Mouse (Mus musculus): ENCODE results near the gene Glyat. TPM values are rescaled to one million over a fixed set of nuclear protein-coding genes. Genes with fewer than 3 reads are reported as not detected.

Gene Glyat
- total and polyA plus RNA-seq, 3 experiments = not detected

- no peak within 1 kb of the TSS for H3K4me2 ChIP-seq (ENCODE audit: insufficient read depth, low read depth, poor library complexity, severe bottlenecking)
- dilution Hi-C loops (cut with MboI; ENCODE audit: extremely low pct_ligation_motif_present, extremely low pct_unique_long_range_greater_than_20kb, low sequenced_read_pairs) = no loop called here
Observed at GRCm38 (mm10) chr19:12599674-12600073, 33.4 kb upstream of the Glyat start, which contains the start of gene Gm4952. TSS of gene Gm4952 (plus strand) at chr19:12599974.

DNA sequence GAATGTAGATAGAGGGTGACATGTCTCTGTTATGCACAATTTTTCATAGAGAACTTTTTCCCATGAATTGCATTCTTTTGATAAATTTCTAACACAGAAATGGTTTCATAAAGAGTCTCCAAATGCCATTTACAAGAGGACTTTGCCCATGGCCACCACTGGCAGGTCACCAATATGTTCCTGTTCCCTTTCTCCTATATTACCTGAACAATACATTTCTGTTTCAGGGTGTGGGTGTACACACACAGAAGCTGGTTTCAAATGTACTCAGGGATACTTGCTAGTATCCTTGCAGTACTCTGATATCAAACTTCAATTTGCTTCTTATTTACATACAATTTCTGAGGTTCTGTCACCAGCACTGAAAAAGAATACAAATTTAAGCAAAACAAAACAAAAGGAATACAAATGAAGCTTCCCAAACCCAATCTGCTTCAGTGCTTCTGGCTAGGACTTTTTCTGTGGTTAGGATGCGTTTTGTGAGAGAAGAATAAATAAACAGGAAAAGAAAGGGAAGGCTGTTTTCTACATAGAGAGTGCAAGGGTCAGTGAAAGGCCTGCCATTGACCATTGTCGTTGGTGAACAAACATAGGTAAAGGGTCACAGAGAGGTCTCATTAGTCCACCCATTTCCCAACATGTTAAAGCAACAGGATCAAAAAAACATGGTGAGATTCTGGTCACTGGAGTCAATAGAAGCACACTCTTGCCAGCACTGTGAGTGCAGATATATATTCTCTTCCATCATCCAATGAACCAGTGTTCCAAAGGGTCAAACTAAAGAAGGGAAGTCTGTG is 32.2 kb upstream of the Glyat start:
- dilution Hi-C loops (cut with MboI; ENCODE audit: extremely low pct_ligation_motif_present, extremely low pct_unique_long_range_greater_than_20kb, low sequenced_read_pairs) = no loop called here
- no peak overlapping the region for H3K9ac ChIP-seq (ENCODE audit: insufficient read depth, low read depth)

More at GRCm38 (mm10) chr19:12599674-12600073, 33.4 kb upstream of the Glyat start, which contains the start of gene Gm4952:
- no peaks in the 10 kb centered on the region for H3K9me3 ChIP-seq (replicated peaks; ENCODE audit: low read length)
- H3K27me3 ChIP-seq (replicated peaks) = no peaks in the 10 kb centered on the region
- H3K79me2 ChIP-seq (replicated peaks; ENCODE audit: control insufficient read depth, extremely low read depth, insufficient read depth, poor library complexity, severe bottlenecking) = no peaks in the 10 kb centered on the region
- no peaks in the 10 kb centered on the region for H3K36me3 ChIP-seq (replicated peaks in 1 of 2; ENCODE audit: control insufficient read depth in 1 of 2, insufficient read depth in 1 of 2, low read length in 1 of 2)
- H3K27ac ChIP-seq (ENCODE audit: insufficient read depth, low read depth) = no peak within 1 kb of the TSS
- no peak for DNase-seq (ENCODE audit: extremely low read depth)
- H3K9ac ChIP-seq (ENCODE audit: insufficient read depth, low read depth) = no peak within 1 kb of the TSS
- H3K4me3 ChIP-seq (replicated peaks in 1 of 3; ENCODE audit: low read depth in 2 of 3, low read length in 2 of 3, poor library complexity in 1 of 3) = no peak within 1 kb of the TSS
- peaks cover 4 to 7% of the 10 kb centered on the region in 2 experiments for H3K4me1 ChIP-seq (ENCODE audit: control insufficient read depth in 1 of 2, insufficient read depth in 2 of 2)
- in situ Hi-C loops (cut with MboI; ENCODE audit: low pct_ligation_motif_present, low pct_unique_long_range_greater_than_20kb, low sequenced_read_pairs) = no loop called here
- TF ChIP-seq SMC3 (IDR thresholded peaks at IDR 0.05; ENCODE audit: low read depth, low read length) (no peak), CTCF (conservative IDR thresholded peaks at IDR 0.05 in 1 of 2, IDR thresholded peaks at IDR 0.05 in 1 of 2; ENCODE audit: low read depth in 2 of 2, low read length in 2 of 2) (no peak), ZMIZ1 (IDR thresholded peaks at IDR 0.05; ENCODE audit: low read depth, low read length) (no peak), NELFE (IDR thresholded peaks at IDR 0.05; ENCODE audit: low read depth, low read length) (no peak), TBP (conservative IDR thresholded peaks at IDR 0.05; ENCODE audit: low read depth, low read length) (no peak), GABPA (IDR thresholded peaks at IDR 0.05; ENCODE audit: insufficient replicate concordance, low read depth, low read length) (no peak), HCFC1 (IDR thresholded peaks at IDR 0.05; ENCODE audit: low read depth, low read length) (no peak), E2F4 (IDR thresholded peaks at IDR 0.05; ENCODE audit: insufficient replicate concordance, low read depth, low read length) (no peak), MYC (IDR thresholded peaks at IDR 0.05; ENCODE audit: low read depth, low read length) (no peak), UBTF (IDR thresholded peaks at IDR 0.05; ENCODE audit: low read depth, low read length) (no peak), PAX5 (IDR thresholded peaks at IDR 0.05; ENCODE audit: low read length) (no peak), TCF12 (IDR thresholded peaks at IDR 0.05; ENCODE audit: low read depth, low read length) (no peak), MAX (IDR thresholded peaks at IDR 0.05; ENCODE audit: low read length) (no peak), CHD2 (IDR thresholded peaks at IDR 0.05; ENCODE audit: low read length) (no peak), MAZ (IDR thresholded peaks at IDR 0.05; ENCODE audit: low read depth, low read length) (no peak), ELF1 (IDR thresholded peaks at IDR 0.05; ENCODE audit: low read depth, low read length) (no peak), POLR2A (IDR thresholded peaks at IDR 0.05; ENCODE audit: low read depth, low read length) (no peak), USF1 (IDR thresholded peaks at IDR 0.05; ENCODE audit: low read depth, low read length) (no peak), MAFK (IDR thresholded peaks at IDR 0.05; ENCODE audit: insufficient replicate concordance, low read length) (no peak), KAT2A (IDR thresholded peaks at IDR 0.05; ENCODE audit: insufficient replicate concordance, low read length) (no peak)

More for the DNA sequence above, 32.2 kb upstream of the Glyat start:
- no peak for DNase-seq (ENCODE audit: extremely low read depth)
- no peaks in the 10 kb centered on the region for H3K27me3 ChIP-seq (replicated peaks)
- H3K4me1 ChIP-seq (ENCODE audit: control insufficient read depth in 1 of 2, insufficient read depth in 2 of 2) = peaks cover 4 to 7% of the 10 kb centered on the region in 2 experiments
- no peaks in the 10 kb centered on the region for H3K79me2 ChIP-seq (replicated peaks; ENCODE audit: control insufficient read depth, extremely low read depth, insufficient read depth, poor library complexity, severe bottlenecking)
- H3K9me3 ChIP-seq (replicated peaks; ENCODE audit: low read length) = no peaks in the 10 kb centered on the region
- H3K4me2 ChIP-seq (ENCODE audit: insufficient read depth, low read depth, poor library complexity, severe bottlenecking) = no peak overlapping the region
- TF ChIP-seq NELFE (IDR thresholded peaks at IDR 0.05; ENCODE audit: low read depth, low read length) = no peak
- TF ChIP-seq EP300 (IDR thresholded peaks at IDR 0.05; ENCODE audit: low read length) = no peak
- no peak for TF ChIP-seq BHLHE40 (IDR thresholded peaks at IDR 0.05; ENCODE audit: low read depth, low read length)
- no peak for TF ChIP-seq SIN3A (IDR thresholded peaks at IDR 0.05; ENCODE audit: low read length)
- no peak for TF ChIP-seq USF2 (conservative IDR thresholded peaks at IDR 0.05; ENCODE audit: low read depth, low read length)
- TF ChIP-seq TCF12 (IDR thresholded peaks at IDR 0.05; ENCODE audit: low read depth, low read length) = no peak
- no peak for TF ChIP-seq RAD21 (IDR thresholded peaks at IDR 0.05; ENCODE audit: low read depth, low read length)
- TF ChIP-seq RCOR1 (conservative IDR thresholded peaks at IDR 0.05; ENCODE audit: low read depth, low read length) = no peak
- no peak for TF ChIP-seq ELF1 (IDR thresholded peaks at IDR 0.05; ENCODE audit: low read depth, low read length)
- TF ChIP-seq MEF2A (IDR thresholded peaks at IDR 0.05; ENCODE audit: borderline replicate concordance, low read depth, low read length) = no peak
- no peak for TF ChIP-seq E2F4 (IDR thresholded peaks at IDR 0.05; ENCODE audit: insufficient replicate concordance, low read depth, low read length)
- TF ChIP-seq MAZ (IDR thresholded peaks at IDR 0.05; ENCODE audit: low read depth, low read length) = no peak
- TF ChIP-seq IRF4 (IDR thresholded peaks at IDR 0.05; ENCODE audit: low read depth, low read length) = no peak
- TF ChIP-seq JUND (conservative IDR thresholded peaks at IDR 0.05; ENCODE audit: low read depth, low read length) = no peak
- no peak for TF ChIP-seq ETS1 (conservative IDR thresholded peaks at IDR 0.05; ENCODE audit: low read depth, low read length)
- TF ChIP-seq CHD1 (IDR thresholded peaks at IDR 0.05; ENCODE audit: low read depth, low read length) = no peak
- TF ChIP-seq MYC (IDR thresholded peaks at IDR 0.05; ENCODE audit: low read depth, low read length) = no peak
- no peak for TF ChIP-seq SMC3 (IDR thresholded peaks at IDR 0.05; ENCODE audit: low read depth, low read length)
- H3K27ac ChIP-seq (ENCODE audit: insufficient read depth, low read depth) = no peak overlapping the region
- no peak overlapping the region for H3K4me3 ChIP-seq (replicated peaks in 1 of 3; ENCODE audit: low read depth in 2 of 3, low read length in 2 of 3, poor library complexity in 1 of 3)
- no peaks in the 10 kb centered on the region for H3K36me3 ChIP-seq (replicated peaks in 1 of 2; ENCODE audit: control insufficient read depth in 1 of 2, insufficient read depth in 1 of 2, low read length in 1 of 2)
- in situ Hi-C loops (cut with MboI; ENCODE audit: low pct_ligation_motif_present, low pct_unique_long_range_greater_than_20kb, low sequenced_read_pairs) = no loop called here

Data from CH12.LX (cell line).